Mouse (Mus musculus): Measurements from ENCODE around the gene Ptprt.
"Not testable (repeated sequence)": the region's sequence is repeated elsewhere in the genome, so short reads cannot be mapped to it uniquely, and the experiment has no call there.

The Ptprt gene

DNA sequence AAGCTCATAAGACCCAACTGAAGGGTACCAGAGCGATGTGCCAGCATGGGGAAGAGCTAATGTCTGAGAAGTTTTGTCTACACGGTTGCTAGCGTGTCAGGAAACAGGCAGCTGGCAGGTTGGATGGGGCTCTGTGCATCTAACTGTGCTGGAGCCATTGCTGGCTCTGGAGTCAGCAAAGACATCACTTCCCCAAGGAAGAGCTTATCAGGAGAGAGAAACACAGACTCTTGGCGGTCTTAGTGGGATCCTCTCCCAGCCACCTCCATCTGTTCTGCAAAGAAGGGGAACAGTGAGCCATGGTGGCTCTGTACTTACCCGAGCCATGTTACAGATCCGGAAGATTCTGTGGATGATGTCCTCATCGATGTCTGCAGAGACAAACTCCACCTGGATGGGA, 1126.8 kb downstream of the Ptprt start:
- no peak for DNase-seq (ENCODE audit: low spot score)

DNA sequence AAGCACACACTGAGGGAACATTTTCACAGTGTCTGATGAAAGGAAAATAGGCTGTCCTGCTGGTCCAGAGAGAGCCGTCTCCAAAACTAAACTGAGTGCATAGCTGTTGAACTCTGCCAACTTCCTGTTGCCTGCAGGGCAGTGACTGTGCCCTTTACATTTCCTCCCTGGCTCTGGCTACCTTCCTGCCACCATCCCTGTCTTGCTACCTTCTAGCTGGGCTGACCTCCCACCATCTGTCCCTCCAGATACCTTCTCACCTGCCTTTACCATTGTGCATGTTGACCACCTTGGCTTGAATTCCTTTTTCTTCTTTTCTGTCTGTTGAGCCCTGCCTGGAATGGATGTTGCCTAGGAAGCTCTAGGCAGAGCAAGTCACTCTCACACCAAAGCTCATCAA, 1133.8 kb downstream of the Ptprt start:
- no peak for DNase-seq (ENCODE audit: low spot score)

DNA sequence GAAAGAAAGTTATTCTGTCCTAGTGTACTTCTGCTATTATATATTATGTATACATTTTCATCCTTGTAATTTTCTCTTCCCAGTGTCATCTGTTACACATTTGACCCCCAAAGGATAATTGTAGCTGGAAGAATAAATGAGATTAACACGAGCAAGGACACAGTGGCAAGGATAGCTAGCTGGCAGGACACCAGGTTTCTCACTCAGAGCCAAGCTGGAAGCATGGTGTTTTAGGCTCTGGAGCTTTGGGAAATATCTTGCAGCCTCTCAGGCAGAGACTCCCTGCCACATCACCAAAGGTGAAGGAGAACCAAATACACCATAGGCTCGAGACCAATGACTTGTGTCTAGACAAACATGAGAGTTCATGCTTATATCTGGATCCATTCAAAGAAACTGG, 1141.3 kb downstream of the Ptprt start:
- no peak for DNase-seq (ENCODE audit: low spot score)

DNA sequence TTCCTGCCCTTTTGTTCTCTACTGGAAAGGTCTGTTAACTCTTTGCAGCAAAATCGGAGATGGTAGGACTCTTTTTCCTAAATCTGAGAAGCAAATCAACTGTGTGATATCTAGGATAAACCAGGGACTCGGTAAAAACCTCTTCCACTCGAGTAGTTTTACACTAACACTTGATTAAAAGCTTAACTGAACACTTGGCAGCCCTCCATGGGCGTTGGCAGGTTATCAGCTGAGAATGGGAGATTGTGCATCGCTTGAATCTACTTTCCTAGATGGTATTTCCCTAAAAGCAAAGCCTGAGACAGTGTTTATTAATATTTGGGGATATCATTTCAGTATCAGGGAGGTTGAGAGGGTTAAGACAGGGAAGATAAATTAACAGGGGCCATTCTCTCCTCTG, 1144.0 kb downstream of the Ptprt start:
- DNase-seq (ENCODE audit: low spot score) = peak; percentile 7

DNA sequence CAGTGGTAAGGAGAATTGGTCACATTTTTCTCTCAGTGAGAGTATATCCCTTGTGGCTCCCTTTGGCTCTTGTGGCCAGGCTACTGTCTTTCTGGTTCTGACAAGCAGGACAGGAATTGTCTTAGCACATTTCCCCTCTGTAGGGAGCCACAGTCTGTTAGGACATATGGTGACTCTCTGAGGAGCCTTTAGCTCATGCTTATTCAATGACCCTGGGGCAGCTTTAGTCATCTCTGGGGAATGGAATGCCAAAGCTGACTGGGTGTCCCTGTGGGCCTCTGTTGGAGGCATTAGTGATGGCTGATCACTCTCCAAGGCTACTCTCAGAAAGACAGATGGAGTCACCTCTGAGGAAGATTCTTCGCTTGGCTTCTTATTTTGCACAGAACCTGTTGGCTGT, 1147.7 kb downstream of the Ptprt start:
- no peak for DNase-seq (ENCODE audit: low spot score)

DNA sequence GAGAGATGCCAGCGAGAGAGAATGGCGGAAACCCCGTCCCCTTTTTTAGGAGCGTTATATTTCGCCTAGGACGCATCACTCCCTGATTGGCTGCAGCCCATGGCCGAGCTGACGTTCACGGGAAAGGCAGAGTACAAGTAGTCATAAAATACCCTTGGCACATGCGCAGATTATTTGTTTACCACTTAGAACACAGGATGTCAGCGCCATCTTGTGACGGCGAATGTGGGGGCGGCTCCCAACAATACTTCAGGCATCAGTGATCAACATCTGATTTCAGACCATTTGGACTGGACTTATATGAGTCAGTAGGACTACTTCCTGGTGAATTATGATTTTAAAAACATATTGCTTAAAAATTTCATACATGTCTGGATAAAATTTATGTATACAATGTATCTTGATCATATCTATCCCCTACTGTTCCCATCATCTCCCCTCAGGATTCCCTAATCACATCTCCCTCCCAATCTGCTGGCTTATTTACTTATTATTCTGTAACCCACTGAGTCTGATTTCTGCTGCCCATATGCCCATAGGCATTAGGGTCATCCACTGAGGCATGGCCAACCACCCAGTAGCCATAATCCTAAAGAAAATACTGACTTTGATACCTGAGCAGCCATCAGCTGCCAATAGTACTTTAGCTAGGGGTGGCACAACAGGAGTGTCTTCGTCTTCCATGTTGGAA, 1148.9 kb downstream of the Ptprt start:
- not testable (repeated sequence) for DNase-seq (ENCODE audit: low spot score)

DNA sequence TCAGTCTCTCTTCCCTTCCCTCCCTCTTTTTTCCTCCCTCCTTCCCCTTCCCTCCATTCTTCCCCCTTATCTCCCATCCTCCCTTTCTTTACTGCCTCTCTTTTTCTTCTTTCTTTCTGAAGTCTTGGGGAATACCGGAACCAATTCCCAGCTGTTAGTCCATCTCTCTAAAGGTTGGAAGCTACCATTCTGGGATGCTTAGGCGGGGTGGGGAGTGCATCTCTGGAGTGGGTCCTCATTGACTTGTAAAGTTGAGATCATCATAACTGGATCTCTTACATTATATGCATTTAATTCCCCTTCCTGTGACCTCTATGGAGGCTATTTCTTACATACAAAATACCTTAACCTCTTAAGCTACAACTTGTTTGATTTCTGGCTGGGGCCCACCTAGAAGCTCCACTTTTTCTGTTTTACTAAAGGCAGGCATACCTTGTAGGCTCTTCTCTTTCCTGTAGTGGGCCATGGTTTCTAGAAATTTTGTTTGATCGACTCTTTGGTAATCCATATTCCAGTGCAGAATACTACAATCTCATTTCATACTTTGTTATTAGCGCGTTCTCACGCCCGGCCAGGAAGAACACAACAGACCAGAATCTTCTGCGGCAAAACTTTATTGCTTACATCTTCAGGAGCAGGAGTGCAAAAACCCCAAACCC, 1149.7 kb downstream of the Ptprt start:
- no peak for DNase-seq (ENCODE audit: low spot score)

DNA sequence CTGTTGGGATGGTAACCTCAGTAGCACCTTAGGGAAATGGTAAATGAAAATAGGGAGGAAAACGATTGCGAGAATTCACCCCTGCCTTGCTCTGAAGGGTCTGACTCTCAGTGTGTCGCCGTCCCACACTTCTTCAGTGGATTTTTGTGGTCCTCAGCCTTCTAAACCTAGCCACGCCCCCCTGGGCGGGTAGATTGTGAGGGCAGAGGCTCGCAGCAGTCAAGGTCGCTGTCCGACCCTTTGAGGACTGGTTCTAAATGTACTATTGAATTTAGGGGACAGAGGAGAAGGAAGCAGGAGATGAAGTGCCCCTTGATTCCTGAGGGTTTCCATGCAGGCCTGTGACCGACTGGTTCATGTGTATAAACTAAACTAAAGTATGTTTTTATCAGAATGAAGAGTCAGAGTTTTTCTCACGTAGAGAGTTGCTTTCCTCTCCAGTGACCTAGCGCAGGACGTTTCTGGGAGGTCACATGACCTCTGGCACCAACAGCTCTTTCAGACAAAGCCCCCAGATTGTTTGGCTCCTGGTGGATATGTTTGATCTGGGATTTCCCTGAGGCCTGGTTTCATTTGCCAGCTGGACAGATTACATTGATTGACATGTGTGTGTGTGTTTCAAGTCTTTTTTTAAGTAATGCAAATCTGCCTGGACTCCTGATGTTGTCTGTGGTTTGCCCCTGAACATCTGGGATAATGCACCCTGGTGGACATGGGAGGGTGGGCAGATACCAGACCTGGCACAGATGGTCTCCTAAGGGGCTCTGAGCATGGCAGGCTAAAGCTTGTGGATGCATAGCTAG, 1161.6 kb downstream of the Ptprt start:
- no peak for DNase-seq (ENCODE audit: low spot score)

DNA sequence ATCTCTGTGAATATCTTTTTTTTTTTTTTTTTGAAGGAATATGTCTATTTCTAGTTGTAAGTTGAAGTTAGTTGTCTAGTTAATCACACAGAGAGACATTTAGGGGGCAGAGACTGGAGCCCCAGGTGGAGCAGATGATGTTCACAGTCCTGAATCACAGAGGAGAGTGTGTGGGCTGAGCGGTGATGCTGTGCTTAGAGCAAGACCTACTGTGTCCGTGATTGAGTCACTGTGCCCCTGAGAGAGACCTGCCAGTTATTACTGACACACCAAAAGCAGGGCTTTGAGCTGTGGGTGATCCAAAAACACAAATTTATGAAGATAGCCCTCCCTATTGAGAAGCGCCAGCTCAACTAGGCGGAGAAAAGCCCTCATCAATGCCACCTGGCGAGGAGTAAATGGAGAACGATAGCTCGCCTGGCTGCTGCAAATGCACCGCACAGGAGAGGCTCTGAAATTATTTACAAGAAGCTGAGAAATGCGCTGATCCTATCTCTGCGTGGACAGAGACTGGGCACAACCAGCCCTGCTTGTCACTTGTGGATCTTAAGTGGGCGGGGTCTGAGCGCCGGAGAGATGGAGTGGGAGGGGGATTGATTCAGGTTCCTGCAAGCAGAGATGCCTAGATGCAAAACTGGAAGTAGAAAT, 1162.4 kb downstream of the Ptprt start:
- no peak for DNase-seq (ENCODE audit: low spot score)

DNA sequence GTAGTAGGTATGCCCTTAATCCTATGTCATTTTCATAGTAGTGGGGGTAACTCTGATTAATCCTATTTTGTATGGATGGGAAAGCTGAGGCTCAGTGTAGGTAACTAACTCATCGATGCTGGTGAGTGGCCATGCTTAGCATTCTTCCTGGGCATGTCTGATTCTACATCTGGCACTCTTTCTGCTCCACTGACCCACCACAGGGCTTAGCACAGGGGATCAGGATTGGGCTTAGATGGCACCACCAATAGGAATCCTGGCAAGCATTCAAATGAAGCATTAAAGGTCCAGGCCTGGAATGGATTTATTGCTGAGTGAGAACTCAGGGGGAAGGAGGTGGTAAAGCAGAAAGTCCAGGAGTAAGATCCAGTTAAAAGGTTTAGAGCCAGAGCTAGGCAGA, 1179.2 kb downstream of the Ptprt start:
- DNase-seq (ENCODE audit: low spot score) = no peak

DNA sequence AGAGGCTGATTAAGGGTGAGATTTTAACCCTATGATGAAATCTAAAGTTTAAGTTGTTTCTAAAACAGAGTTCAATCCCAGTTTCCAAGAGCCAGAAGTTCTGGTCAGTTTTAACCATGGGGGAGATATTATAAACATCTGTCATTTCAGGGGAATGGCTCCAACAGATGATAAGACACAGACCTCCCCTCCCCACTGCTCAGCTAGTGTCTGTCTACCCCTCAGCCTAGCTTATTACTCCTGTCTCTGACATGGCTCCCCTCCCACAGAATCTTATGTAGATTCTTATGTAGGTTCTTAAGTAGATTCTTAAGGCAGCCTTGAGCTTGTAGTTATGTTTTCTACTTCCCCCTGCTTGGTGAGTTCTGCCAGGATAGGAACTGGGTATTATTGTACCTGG, 1180.5 kb downstream of the Ptprt start:
- no peak for DNase-seq (ENCODE audit: low spot score)
